Mouse (Mus musculus): Measurements from ENCODE around the gene Ntn4.

DNA sequence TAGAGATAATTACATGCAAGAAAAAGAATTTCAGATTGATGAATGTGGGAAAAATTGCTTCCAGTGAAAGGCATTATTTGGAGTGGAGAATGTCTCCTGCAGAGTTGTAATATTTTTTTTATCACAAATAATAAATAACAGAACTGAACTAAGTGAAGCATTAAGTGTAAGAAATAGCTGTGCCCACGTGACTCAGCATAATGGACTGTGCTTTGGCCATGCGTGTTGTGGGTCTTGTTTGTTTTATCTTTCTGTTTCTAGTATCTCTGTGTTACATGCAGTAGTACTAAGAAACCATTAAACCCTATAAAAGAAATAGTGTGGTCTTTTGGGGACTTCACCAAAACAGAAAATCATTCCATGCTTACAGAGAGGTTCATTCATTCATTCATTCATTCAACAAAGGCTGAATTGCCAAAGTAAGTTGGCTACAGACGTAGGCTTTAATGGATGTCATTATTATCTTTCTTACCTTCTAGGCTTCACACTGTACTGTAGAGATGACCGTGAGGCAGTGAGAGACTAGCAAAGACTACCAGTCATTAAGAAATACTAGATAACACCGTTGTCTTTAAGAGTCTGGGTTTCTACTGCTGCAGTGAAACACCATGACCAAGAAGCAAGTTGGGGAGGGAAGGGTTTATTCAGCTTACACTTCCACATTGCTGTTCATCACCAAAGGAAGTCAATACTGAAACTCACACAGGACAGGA is 81.3 kb downstream of the Ntn4 start:
- TF ChIP-seq CTCF (IDR thresholded peaks at IDR 0.05) = no peak
- TF ChIP-seq POLR2A (IDR thresholded peaks at IDR 0.05; ENCODE audit: insufficient read depth, low read depth, low read length) = no peak
